Mouse (Mus musculus) ES-E14 (cell line): ENCODE results near the gene Carm1.

ENCODE experiments used
- CHD2 ChIP-seq: IDR thresholded peaks from 2 replicates; pipeline ENCODE4 v1.6.1; 2014; ENCODE audit warnings: mild to moderate bottlenecking, low read depth, low read length, inconsistent platforms
- HCFC1 ChIP-seq: IDR thresholded peaks from 2 replicates; pipeline ENCODE4 v1.6.1; 2012; ENCODE audit warnings: low read length, inconsistent platforms, borderline replicate concordance; ENCODE audit not compliant: insufficient read depth
- ZNF384 ChIP-seq: IDR thresholded peaks from 2 replicates; pipeline ENCODE4 v1.6.1; 2012; ENCODE audit warnings: low read depth, low read length, inconsistent platforms

DNA sequence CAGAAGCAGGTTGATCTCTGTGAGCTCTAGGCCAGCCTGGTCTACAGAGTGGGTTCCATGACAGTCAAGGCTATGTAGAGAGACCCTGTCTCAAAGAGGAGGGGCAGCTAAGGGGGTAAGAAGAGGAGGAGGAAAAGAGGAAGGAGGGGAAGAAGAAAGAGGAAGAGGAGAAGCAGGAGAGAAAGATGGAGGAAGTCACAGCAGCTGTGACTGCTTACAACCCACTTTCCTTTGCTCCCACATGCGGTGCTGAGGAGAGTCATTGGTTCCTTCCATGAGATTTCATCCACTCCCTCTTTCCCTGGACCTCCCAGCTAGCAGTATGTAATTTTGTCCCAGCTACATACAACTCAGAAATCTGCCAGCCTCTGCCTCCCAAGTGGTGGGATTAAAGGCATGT, 60.0 kb downstream of the Carm1 start:
- no peak for TF ChIP-seq ZNF384
- no peak for TF ChIP-seq CHD2
- TF ChIP-seq HCFC1 = no peak
